Mouse (Mus musculus) stomach, postnatal 0 days (tissue): ENCODE data around the gene Sh3bp2.

Source experiments
- CTCF ChIP-seq: IDR thresholded peaks from 2 replicates; pipeline ENCODE4 v1.5.1; 2016; ENCODE audit warnings: antibody characterized with exemption, low read depth, mild to moderate bottlenecking, moderate library complexity
- EP300 ChIP-seq: optimal IDR thresholded peaks from 2 replicates; pipeline ENCODE3; 2016; ENCODE audit warnings: antibody characterized with exemption

GRCm38 (mm10) chr5:34542166-34542565, 16.5 kb downstream of the Sh3bp2 start:
- TF ChIP-seq CTCF (no peak), EP300 (no peak)
